ENCODE assay signal across 20 mouse cellular contexts in genomic region chr3:52000871-52001517, GRCm38 (mm10).
A peak's percentile ranks its signal among the peaks of the same experiment; 100 is the strongest.
DNase-seq lines count a peak whose midpoint lies in the region; TF ChIP-seq lines count a peak whose summit lies in the region.
"Had no signal": no experiment of that assay in that cellular context is flagged by ENCODE, and none has a peak within 500 bp of the region (broad histone marks: within the 10 kb centered on the region; RNA-seq: fewer than 3 reads in every experiment).

No protein-coding gene starts in this region.

- no peaks in the 10 kb centered on the region for H3K9me3 ChIP-seq in hindbrain, embryonic 10.5 days
- H3K9me3 ChIP-seq: embryonic facial prominence, embryonic 13.5 days; heart, embryonic 13.5 days; liver, embryonic 12.5 days; lung, embryonic 15.5 days; midbrain, embryonic 12.5 days; neural tube, embryonic 15.5 days had no signal

- 83% methylated on average over 10 of the region's 10 CpGs for WGBS in hindbrain, embryonic 10.5 days

- peak overlapping the region; percentile 64 for H3K27ac ChIP-seq in layer of hippocampus, adult 2 months
- H3K27ac ChIP-seq in bone marrow macrophage, adult 2 months (ENCODE audit: insufficient read depth, low read depth, low read length): peak overlapping the region; percentile 14; the same call in 1 of the 2 replicates
- no peak overlapping the region for H3K27ac ChIP-seq in hindbrain, embryonic 10.5 days
- H3K27ac ChIP-seq: embryonic facial prominence, embryonic 13.5 days; gastrocnemius, adult 2 months; heart, embryonic 13.5 days; liver, embryonic 12.5 days; midbrain, embryonic 12.5 days; neural tube, embryonic 15.5 days had no signal

- no peaks in the 10 kb centered on the region for H3K36me3 ChIP-seq in hindbrain, embryonic 10.5 days
- H3K36me3 ChIP-seq: embryonic facial prominence, embryonic 13.5 days; heart, embryonic 13.5 days; liver, embryonic 12.5 days; lung, embryonic 15.5 days; midbrain, embryonic 12.5 days; neural tube, embryonic 15.5 days had no signal

- TF ChIP-seq POLR2A in bone marrow macrophage, adult 2 months (IDR thresholded peaks at IDR 0.05; ENCODE audit: borderline replicate concordance, low read depth, low read length): no peak

- H3K4me1 ChIP-seq in bone marrow macrophage, adult 2 months (ENCODE audit: control insufficient read depth, insufficient read depth, low read length): peaks cover 36% of the 10 kb centered on the region
- peaks cover 41% of the 10 kb centered on the region for H3K4me1 ChIP-seq in hindbrain, embryonic 10.5 days (replicated peaks)

- peaks cover 25% of the 10 kb centered on the region for H3K27me3 ChIP-seq in hindbrain, embryonic 10.5 days (ENCODE audit: insufficient read depth, poor library complexity, severe bottlenecking)
- H3K27me3 ChIP-seq: embryonic facial prominence, embryonic 13.5 days; heart, embryonic 13.5 days; liver, embryonic 12.5 days; lung, embryonic 15.5 days; midbrain, embryonic 12.5 days; neural tube, embryonic 15.5 days had no signal

- H3K4me3 ChIP-seq in layer of hippocampus, adult 2 months: no peak overlapping the region
- no peak overlapping the region for H3K4me3 ChIP-seq in bone marrow macrophage, adult 2 months (ENCODE audit: insufficient read depth, low read length)
- H3K4me3 ChIP-seq in hindbrain, embryonic 10.5 days: no peak overlapping the region
- H3K4me3 ChIP-seq: embryonic facial prominence, embryonic 13.5 days; gastrocnemius, adult 2 months; heart, embryonic 13.5 days; liver, embryonic 12.5 days; lung, embryonic 15.5 days; midbrain, embryonic 12.5 days; myocyte; neural tube, embryonic 15.5 days had no signal

- no peak for TF ChIP-seq CTCF in layer of hippocampus, adult 2 months (conservative IDR thresholded peaks at IDR 0.05)
- no peak for TF ChIP-seq CTCF in bone marrow macrophage, adult 2 months (IDR thresholded peaks at IDR 0.05; ENCODE audit: low read depth, low read length)

- DNase-seq in cerebellum, postnatal 10 days: peak; percentile 40 to 46
- no peak for DNase-seq in cerebellum, postnatal 4 days (ENCODE audit: low spot score in 2 of 2)
- DNase-seq in layer of hippocampus, adult 2 months (ENCODE audit: low spot score in 2 of 2): no peak
- no peak for DNase-seq in layer of hippocampus, adult 11-12 months (ENCODE audit: low spot score)
- peak; percentile 63 for DNase-seq in 416B (ENCODE audit: low read depth)
- no peak for DNase-seq in hindbrain, embryonic 10.5 days (ENCODE audit: low spot score)
- no peak for DNase-seq in adrenal gland, adult (ENCODE audit: inconsistent age in 2 of 2, low spot score in 1 of 2)
- DNase-seq: adrenal gland, postnatal 36 days; cerebellum, adult 9-10 months; gastrocnemius, adult 2 months; kidney, adult 11 months; right cerebral cortex, postnatal 25 days had no signal

Comparison
In these comparisons a context has a peak if more than half of its experiments do, and no peak if none do; other contexts are left out.
1. DNase-seq: peak in cerebellum, postnatal 10 days (2 of 2) and 416B (single experiment); none in cerebellum, postnatal 4 days (0 of 2), layer of hippocampus, adult 2 months (0 of 2), layer of hippocampus, adult 11-12 months (single experiment), hindbrain, embryonic 10.5 days (single experiment) and adrenal gland, adult (0 of 2).